Mouse (Mus musculus): ENCODE measurements around the gene Fpr3.

- no peak for TF ChIP-seq POLR2A (IDR thresholded peaks at IDR 0.05; ENCODE audit: low read depth, low read length)
- no peak for TF ChIP-seq CTCF (IDR thresholded peaks at IDR 0.05; ENCODE audit: extremely low read depth, insufficient read depth, insufficient read length, insufficient replicate concordance)
These were observed 8.3 kb upstream of the Fpr3 start for GRCm38 (mm10) chr17:17879347-17879746.

Data from spleen, adult 2 months (tissue).